Mouse (Mus musculus): ENCODE data around the gene Rtn4rl1. TPM values are rescaled to one million over a fixed set of nuclear protein-coding genes. Genes with fewer than 3 reads are reported as not detected.
"Not testable (repeated sequence)": the region's sequence is repeated elsewhere in the genome, so short reads cannot be mapped to it uniquely, and the experiment has no call there.

Rtn4rl1 gene
- polyA plus RNA-seq, 1 experiment from 2014 or later = 9.7 TPM

- DNase-seq (ENCODE audit: low spot score) = no peak
- Histone ChIP-seq H3K27me3 (ENCODE audit: insufficient read depth, poor library complexity, severe bottlenecking) (peaks cover 25% of the 10 kb centered on the region), H3K27ac (no peak overlapping the region; the same call in 1 of the 2 replicates), H3K36me3 (no peaks in the 10 kb centered on the region), H3K9me3 (no peaks in the 10 kb centered on the region), H3K4me1 (peaks cover 51% of the 10 kb centered on the region), H3K4me3 (no peak overlapping the region)
- 27% methylated on average over 4 of the region's 4 CpGs for WGBS
Measured at GRCm38 (mm10) chr11:75285893-75286467, 92.4 kb downstream of the Rtn4rl1 start.

- WGBS = 92% methylated on average over 4 of the region's 4 CpGs
- Histone ChIP-seq H3K27ac (peak overlapping the region; percentile 47; the same call in 1 of the 2 replicates), H3K36me3 (no peaks in the 10 kb centered on the region), H3K4me3 (no peak overlapping the region), H3K4me1 (peaks cover 49% of the 10 kb centered on the region), H3K27me3 (ENCODE audit: insufficient read depth, poor library complexity, severe bottlenecking) (peaks cover 23% of the 10 kb centered on the region), H3K9me3 (no peaks in the 10 kb centered on the region)
- no peak for DNase-seq (ENCODE audit: low spot score)
Measured at GRCm38 (mm10) chr11:75286868-75287267, 93.3 kb downstream of the Rtn4rl1 start.

- H3K36me3 ChIP-seq = no peaks in the 10 kb centered on the region
- no peaks in the 10 kb centered on the region for H3K9me3 ChIP-seq
- 44% methylated on average over 10 of the region's 10 CpGs for WGBS
- no peak overlapping the region for H3K4me3 ChIP-seq
- peak overlapping the region; percentile 74 for H3K27ac ChIP-seq
- DNase-seq (ENCODE audit: low spot score) = no peak
- H3K4me1 ChIP-seq = peaks cover 49% of the 10 kb centered on the region
- H3K27me3 ChIP-seq (ENCODE audit: insufficient read depth, poor library complexity, severe bottlenecking) = peaks cover 22% of the 10 kb centered on the region
Measured at GRCm38 (mm10) chr11:75287940-75288339, 94.4 kb downstream of the Rtn4rl1 start.

- Histone ChIP-seq H3K4me1 (peaks cover 52% of the 10 kb centered on the region), H3K36me3 (no peaks in the 10 kb centered on the region), H3K27ac (peak overlapping the region; percentile 74), H3K9me3 (no peaks in the 10 kb centered on the region), H3K27me3 (ENCODE audit: insufficient read depth, poor library complexity, severe bottlenecking) (peaks cover 22% of the 10 kb centered on the region), H3K4me3 (no peak overlapping the region)
- no peak for DNase-seq (ENCODE audit: low spot score)
- WGBS = 86% methylated on average over 8 of the region's 8 CpGs
Measured at GRCm38 (mm10) chr11:75288517-75288916, 94.9 kb downstream of the Rtn4rl1 start.

GRCm38 (mm10) chr11:75289120-75289519 lies 95.5 kb downstream of the Rtn4rl1 start:
- H3K9me3 ChIP-seq = no peaks in the 10 kb centered on the region
- WGBS = 63% methylated on average over 2 of the region's 2 CpGs
- peak overlapping the region; percentile 74 for H3K27ac ChIP-seq
- DNase-seq (ENCODE audit: low spot score) = no peak
- no peak overlapping the region for H3K4me3 ChIP-seq
- peaks cover 58% of the 10 kb centered on the region for H3K4me1 ChIP-seq
- no peaks in the 10 kb centered on the region for H3K36me3 ChIP-seq
- peaks cover 28% of the 10 kb centered on the region for H3K27me3 ChIP-seq (ENCODE audit: insufficient read depth, poor library complexity, severe bottlenecking)

GRCm38 (mm10) chr11:75290566-75291271 lies 97.1 kb downstream of the Rtn4rl1 start:
- Histone ChIP-seq H3K4me3 (no peak overlapping the region), H3K4me1 (peaks cover 72% of the 10 kb centered on the region), H3K27me3 (ENCODE audit: insufficient read depth, poor library complexity, severe bottlenecking) (peaks cover 32% of the 10 kb centered on the region), H3K9me3 (no peaks in the 10 kb centered on the region), H3K27ac (peak overlapping the region; percentile 63), H3K36me3 (no peaks in the 10 kb centered on the region)
- peak; percentile 89 for DNase-seq (ENCODE audit: low spot score)
- 14% methylated on average over 6 of the region's 6 CpGs for WGBS

GRCm38 (mm10) chr11:75291389-75292215 lies 98.0 kb downstream of the Rtn4rl1 start:
- H3K4me3 ChIP-seq = peak overlapping the region; percentile 31; the same call in 1 of the 2 replicates
- peaks cover 32% of the 10 kb centered on the region for H3K27me3 ChIP-seq (ENCODE audit: insufficient read depth, poor library complexity, severe bottlenecking)
- no peaks in the 10 kb centered on the region for H3K9me3 ChIP-seq
- no peaks in the 10 kb centered on the region for H3K36me3 ChIP-seq
- 26% methylated on average over 25 of the region's 25 CpGs for WGBS
- H3K27ac ChIP-seq = peak overlapping the region; percentile 65
- peaks cover 75% of the 10 kb centered on the region for H3K4me1 ChIP-seq
- DNase-seq (ENCODE audit: low spot score) = no peak

GRCm38 (mm10) chr11:75292281-75292680 lies 98.7 kb downstream of the Rtn4rl1 start:
- Histone ChIP-seq H3K27me3 (ENCODE audit: insufficient read depth, poor library complexity, severe bottlenecking) (peaks cover 32% of the 10 kb centered on the region), H3K4me3 (no peak overlapping the region), H3K27ac (0 out of 2 replicates have a peak overlapping the region, but pooled peaks have one; percentile 17), H3K36me3 (no peaks in the 10 kb centered on the region), H3K9me3 (no peaks in the 10 kb centered on the region), H3K4me1 (peaks cover 76% of the 10 kb centered on the region)
- no peak for DNase-seq (ENCODE audit: low spot score)
- WGBS = 81% methylated on average over 7 of the region's 7 CpGs

GRCm38 (mm10) chr11:75293852-75294361 lies 100.3 kb downstream of the Rtn4rl1 start:
- Histone ChIP-seq H3K4me1 (peaks cover 74% of the 10 kb centered on the region), H3K27me3 (ENCODE audit: insufficient read depth, poor library complexity, severe bottlenecking) (peaks cover 32% of the 10 kb centered on the region), H3K36me3 (no peaks in the 10 kb centered on the region), H3K9me3 (no peaks in the 10 kb centered on the region), H3K27ac (peak overlapping the region; percentile 74; the same call in 1 of the 2 replicates), H3K4me3 (0 out of 2 replicates have a peak overlapping the region, but pooled peaks have one; percentile 15)
- 44% methylated on average over 21 of the region's 21 CpGs for WGBS
- no peak for DNase-seq (ENCODE audit: low spot score)

- no peaks in the 10 kb centered on the region for H3K9me3 ChIP-seq
- WGBS = 40% methylated on average over 9 of the region's 9 CpGs
- H3K4me3 ChIP-seq = 0 out of 2 replicates have a peak overlapping the region, but pooled peaks have one; percentile 2
- H3K36me3 ChIP-seq = peaks cover 6% of the 10 kb centered on the region
- peaks cover 32% of the 10 kb centered on the region for H3K27me3 ChIP-seq (ENCODE audit: insufficient read depth, poor library complexity, severe bottlenecking)
- peak overlapping the region; percentile 74 for H3K27ac ChIP-seq
- H3K4me1 ChIP-seq = peaks cover 75% of the 10 kb centered on the region
- no peak for DNase-seq (ENCODE audit: low spot score)
Measured at GRCm38 (mm10) chr11:75294862-75295261, 101.3 kb downstream of the Rtn4rl1 start.

GRCm38 (mm10) chr11:75295534-75295933 lies 102.0 kb downstream of the Rtn4rl1 start:
- H3K4me1 ChIP-seq = peaks cover 75% of the 10 kb centered on the region
- 75% methylated on average over 5 of the region's 5 CpGs for WGBS
- not testable (repeated sequence) for H3K9me3 ChIP-seq; DNase-seq (ENCODE audit: low spot score); H3K4me3 ChIP-seq
- peaks cover 13% of the 10 kb centered on the region for H3K36me3 ChIP-seq
- peak overlapping the region; percentile 33; the same call in 1 of the 2 replicates for H3K27ac ChIP-seq
- H3K27me3 ChIP-seq (ENCODE audit: insufficient read depth, poor library complexity, severe bottlenecking) = peaks cover 32% of the 10 kb centered on the region

- no peaks in the 10 kb centered on the region for H3K9me3 ChIP-seq
- H3K36me3 ChIP-seq = peaks cover 22% of the 10 kb centered on the region
- peaks cover 70% of the 10 kb centered on the region for H3K4me1 ChIP-seq
- H3K27ac ChIP-seq = peak overlapping the region; percentile 69; the same call in 1 of the 2 replicates
- DNase-seq (ENCODE audit: low spot score) = no peak
- WGBS = 64% methylated on average over 9 of the region's 9 CpGs
- peaks cover 27% of the 10 kb centered on the region for H3K27me3 ChIP-seq (ENCODE audit: insufficient read depth, poor library complexity, severe bottlenecking)
- no peak overlapping the region for H3K4me3 ChIP-seq
Measured at GRCm38 (mm10) chr11:75296406-75297005, 102.9 kb downstream of the Rtn4rl1 start.
